Mouse (Mus musculus) myocyte (in vitro differentiated cells): Measurements from ENCODE around the gene E2f7. TPM values are rescaled to one million over a fixed set of nuclear protein-coding genes. Genes with fewer than 3 reads are reported as not detected.

Source experiments
- H3K27me3 ChIP-seq: one replicate; pipeline ENCODE4 v1.6.1; 2011; ENCODE audit not compliant: control insufficient read depth, insufficient read depth, insufficient read length
- H3K36me3 ChIP-seq: one replicate; pipeline ENCODE4 v1.6.1; 2011; ENCODE audit not compliant: control insufficient read depth, insufficient read depth
- H3K4me2 ChIP-seq: one replicate; pipeline ENCODE4 v1.6.1; 2011; ENCODE audit warnings: low read depth, control low read depth
- H3K4me3 ChIP-seq: one replicate; pipeline ENCODE4 v1.5.1; 2011; ENCODE audit warnings: mild to moderate bottlenecking, control low read depth, moderate library complexity
- H3K79me2 ChIP-seq: one replicate; pipeline ENCODE4 v1.6.1; 2011; ENCODE audit not compliant: control insufficient read depth, insufficient read depth
- H3ac ChIP-seq: one replicate; pipeline ENCODE4 v1.6.1; 2011; ENCODE audit not compliant: control insufficient read depth, insufficient read length
- CEBPB ChIP-seq: IDR thresholded peaks from 2 replicates; pipeline ENCODE4 v1.6.1; 2011; ENCODE audit warnings: mild to moderate bottlenecking, moderate library complexity; ENCODE audit not compliant: poor library complexity, insufficient read depth, severe bottlenecking
- E2F4 ChIP-seq: IDR thresholded peaks from one replicate; pipeline ENCODE4 v1.6.1; 2011; ENCODE audit warnings: mild to moderate bottlenecking, control low read depth, moderate library complexity; ENCODE audit not compliant: insufficient read depth
- MAX ChIP-seq: IDR thresholded peaks from one replicate; pipeline ENCODE4 v1.6.1; 2011; ENCODE audit warnings: low read depth, mild to moderate bottlenecking, control low read depth
- MYOD1 ChIP-seq, 3 experiments: IDR thresholded peaks; one replicate each; pipeline ENCODE4 v1.6.1; 2011; ENCODE audit warnings: control low read depth in 2 of 3, low read depth in 2 of 3, mild to moderate bottlenecking in 2 of 3, moderate library complexity in 1 of 3; ENCODE audit not compliant: insufficient read length in 2 of 3, control insufficient read depth in 1 of 3
- MYOG ChIP-seq, 3 experiments: IDR thresholded peaks; one replicate each; pipeline ENCODE4 v1.6.1; 2011; ENCODE audit warnings: control low read depth in 2 of 3, low read depth in 2 of 3, mild to moderate bottlenecking in 2 of 3; ENCODE audit not compliant: insufficient read length in 2 of 3, control insufficient read depth in 1 of 3, insufficient read depth in 1 of 3
- POLR2A ChIP-seq: IDR thresholded peaks from one replicate; pipeline ENCODE4 v1.6.1; 2011; ENCODE audit warnings: low read depth, mild to moderate bottlenecking, control low read depth, moderate library complexity; ENCODE audit not compliant: insufficient read length
- POLR2AphosphoS2 ChIP-seq: IDR thresholded peaks from one replicate; pipeline ENCODE4 v1.6.1; 2011; ENCODE audit warnings: low read depth, control low read depth; ENCODE audit not compliant: insufficient read length
- REST ChIP-seq: IDR thresholded peaks from one replicate; pipeline ENCODE4 v1.6.1; 2011; ENCODE audit warnings: mild to moderate bottlenecking, control low read depth, moderate library complexity; ENCODE audit not compliant: insufficient read depth, insufficient read length
- SRF ChIP-seq: IDR thresholded peaks from one replicate; pipeline ENCODE4 v1.6.1; 2011; ENCODE audit warnings: low read depth; ENCODE audit not compliant: control insufficient read depth, insufficient read length
- TCF12 ChIP-seq: IDR thresholded peaks from one replicate; pipeline ENCODE4 v1.6.1; 2011; ENCODE audit warnings: mild to moderate bottlenecking, control low read depth; ENCODE audit not compliant: poor library complexity, insufficient read depth, severe bottlenecking
- TCF3 ChIP-seq: IDR thresholded peaks from one replicate; pipeline ENCODE4 v1.6.1; 2011; ENCODE audit warnings: low read depth, control low read depth; ENCODE audit not compliant: insufficient read length
- USF1 ChIP-seq: IDR thresholded peaks from one replicate; pipeline ENCODE4 v1.6.1; 2011; ENCODE audit warnings: low read depth, mild to moderate bottlenecking, control low read depth, moderate library complexity
- polyA plus RNA-seq: library from polyadenylated mRNA; unstranded; fragments of >200 nt; fragmentation: generic; extraction: Trizol; gene quantifications from one replicate; pipeline ENCODE4 v1.2.1, GENCODE M21; 2012; ENCODE audit warnings: missing spikeins

Gene E2f7
- polyA plus RNA-seq, 1 experiment = 3.3 TPM

GRCm38 (mm10) chr10:110716887-110717286, 28.4 kb upstream of the E2f7 start:
- Histone ChIP-seq H3K36me3 (no peaks in the 10 kb centered on the region), H3ac (no peak overlapping the region), H3K79me2 (no peaks in the 10 kb centered on the region), H3K4me2 (no peak overlapping the region), H3K4me3 (no peak overlapping the region), H3K27me3 (no peaks in the 10 kb centered on the region)
- no peak for TF ChIP-seq E2F4

DNA sequence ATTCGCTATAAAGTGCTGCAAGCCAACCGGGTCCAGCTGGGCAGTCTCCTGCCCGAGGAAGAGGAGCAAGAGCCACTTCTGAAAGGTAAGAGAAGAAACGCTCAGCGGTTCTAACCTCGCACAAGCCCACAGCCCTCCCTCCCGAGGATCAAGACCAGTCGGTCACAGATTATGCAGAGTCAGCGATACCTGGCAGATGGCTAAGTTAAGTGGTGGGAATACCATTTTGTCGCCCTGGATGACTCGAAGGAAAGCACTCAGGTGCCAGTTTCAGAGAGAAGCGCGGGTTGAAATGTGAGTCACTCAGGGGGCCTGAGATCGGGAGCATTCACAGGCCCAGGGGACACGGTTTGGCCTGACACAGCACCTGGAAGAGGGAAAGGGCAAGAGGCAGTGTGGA, 18.8 kb upstream of the E2f7 start:
- Histone ChIP-seq H3K4me2 (no peak overlapping the region), H3K79me2 (no peaks in the 10 kb centered on the region), H3K27me3 (no peaks in the 10 kb centered on the region), H3ac (no peak overlapping the region), H3K4me3 (no peak overlapping the region), H3K36me3 (no peaks in the 10 kb centered on the region)
- TF ChIP-seq E2F4 (no peak), CEBPB (no peak), MAX (no peak), POLR2A (no peak), MYOG (IDR thresholded peaks at IDR 0.05; ENCODE audit: control insufficient read depth in 1 of 3, insufficient read depth in 1 of 3, insufficient read length in 2 of 3, low read depth in 2 of 3) (no peak), MYOD1 (IDR thresholded peaks at IDR 0.05; ENCODE audit: control insufficient read depth in 1 of 3, insufficient read length in 2 of 3, low read depth in 2 of 3) (no peak), POLR2AphosphoS2 (no peak), TCF12 (no peak), TCF3 (no peak), SRF (no peak), USF1 (no peak), REST (no peak)

DNA sequence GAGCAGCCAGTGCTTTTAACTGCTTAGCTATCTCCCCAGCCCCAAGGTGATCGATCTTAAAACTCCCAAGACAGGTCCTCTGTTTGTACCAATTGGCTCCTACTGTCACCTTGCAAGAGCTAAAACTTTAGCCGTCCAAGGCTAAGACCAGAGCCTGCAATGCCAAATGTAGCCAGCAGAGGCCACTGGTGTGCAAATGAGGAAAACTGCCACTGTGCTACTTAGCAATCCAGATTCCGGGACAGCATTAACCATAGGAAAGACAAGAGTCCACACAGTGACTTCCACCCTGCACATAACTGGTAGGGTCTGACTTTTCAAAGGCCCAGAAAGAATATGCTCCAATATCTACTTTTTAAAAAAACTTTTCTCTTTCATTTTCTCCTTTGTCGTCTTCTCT, 17.4 kb upstream of the E2f7 start:
- Histone ChIP-seq H3K27me3 (no peaks in the 10 kb centered on the region), H3K79me2 (no peaks in the 10 kb centered on the region), H3K4me2 (no peak overlapping the region), H3K4me3 (no peak overlapping the region), H3ac (no peak overlapping the region), H3K36me3 (no peaks in the 10 kb centered on the region)
- no peak for TF ChIP-seq TCF12
- no peak for TF ChIP-seq CEBPB
- TF ChIP-seq TCF3 = no peak
- no peak for TF ChIP-seq POLR2AphosphoS2
- TF ChIP-seq POLR2A = no peak
- no peak for TF ChIP-seq SRF
- no peak for TF ChIP-seq USF1

GRCm38 (mm10) chr10:110733343-110733742, 11.9 kb upstream of the E2f7 start:
- TF ChIP-seq TCF3 (no peak), SRF (no peak), POLR2AphosphoS2 (no peak)
- no peak overlapping the region for H3K4me3 ChIP-seq
- no peaks in the 10 kb centered on the region for H3K79me2 ChIP-seq
- no peaks in the 10 kb centered on the region for H3K27me3 ChIP-seq
- no peaks in the 10 kb centered on the region for H3K36me3 ChIP-seq
- H3K4me2 ChIP-seq = no peak overlapping the region
- no peak overlapping the region for H3ac ChIP-seq

DNA sequence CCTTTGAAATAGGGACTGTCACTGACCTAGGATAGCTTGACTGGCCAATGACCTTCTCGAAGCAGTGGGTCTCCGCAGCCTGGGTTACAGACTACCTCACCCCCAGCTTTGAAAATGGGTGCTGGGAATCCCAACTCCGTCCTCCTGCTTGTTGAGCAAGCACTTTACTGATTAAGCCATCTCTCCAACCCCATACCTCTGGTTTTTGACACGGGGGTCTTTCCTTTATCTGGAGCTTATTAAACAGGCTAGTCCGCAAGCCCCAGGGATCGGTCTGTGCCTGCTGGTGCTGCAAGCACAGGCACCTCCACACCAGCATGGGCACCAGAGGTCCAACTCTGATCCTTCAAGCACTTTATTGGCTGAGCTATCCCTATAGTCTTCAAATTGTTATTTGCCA, 1.5 kb upstream of the E2f7 start:
- Histone ChIP-seq H3K36me3 (no peaks in the 10 kb centered on the region), H3K4me2 (peak overlapping the region; percentile 89)

DNA sequence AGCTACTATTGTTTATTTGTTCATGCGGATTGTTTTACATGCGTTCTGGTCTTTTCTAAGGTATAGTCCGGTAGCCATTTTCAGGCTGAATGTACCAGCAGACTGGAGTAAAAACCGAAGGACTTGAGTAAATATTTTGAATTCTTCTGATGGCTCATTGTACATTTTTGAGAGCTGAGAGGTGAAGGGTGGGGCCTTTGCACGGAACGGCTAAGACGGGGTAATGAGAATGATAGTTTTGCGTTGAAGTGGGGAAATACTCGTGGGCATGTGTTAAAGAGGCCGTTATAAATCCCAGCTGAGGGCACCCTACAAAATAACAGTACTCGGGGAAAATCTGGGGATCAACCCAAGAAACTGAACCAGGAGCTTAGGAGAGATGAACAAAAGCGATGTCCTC, 1.1 kb upstream of the E2f7 start:
- TF ChIP-seq TCF12 = no peak
- peak overlapping the region; percentile 42 for H3K4me3 ChIP-seq

More for the DNA sequence above, 1.5 kb upstream of the E2f7 start:
- no peak for TF ChIP-seq POLR2AphosphoS2
- no peak for TF ChIP-seq SRF
- TF ChIP-seq USF1 = no peak
- no peak for TF ChIP-seq MYOG (IDR thresholded peaks at IDR 0.05; ENCODE audit: control insufficient read depth in 1 of 3, insufficient read depth in 1 of 3, insufficient read length in 2 of 3, low read depth in 2 of 3)
- no peak for TF ChIP-seq TCF3
- no peak for TF ChIP-seq MAX
- no peak for TF ChIP-seq MYOD1 (IDR thresholded peaks at IDR 0.05; ENCODE audit: control insufficient read depth in 1 of 3, insufficient read length in 2 of 3, low read depth in 2 of 3)
- no peak for TF ChIP-seq REST
- TF ChIP-seq CEBPB = no peak
- no peak for TF ChIP-seq E2F4
- no peak for TF ChIP-seq TCF12
- no peak for TF ChIP-seq POLR2A
- Histone ChIP-seq H3K27me3 (no peaks in the 10 kb centered on the region), H3ac (no peak overlapping the region), H3K79me2 (peaks cover 21% of the 10 kb centered on the region), H3K4me3 (no peak overlapping the region)

More for the DNA sequence above, 1.1 kb upstream of the E2f7 start:
- Histone ChIP-seq H3ac (no peak overlapping the region), H3K36me3 (no peaks in the 10 kb centered on the region), H3K27me3 (no peaks in the 10 kb centered on the region), H3K4me2 (peak overlapping the region; percentile 89), H3K79me2 (peaks cover 22% of the 10 kb centered on the region)
